Mouse (Mus musculus) cerebellum, postnatal 36 days (tissue): Measurements from ENCODE around the gene Hrh2.

Experiments used
- DNase-seq, 2 experiments: peaks; one replicate each; pipeline ENCODE4 v3.0.0; 2021 to 2022; ENCODE audit warnings: mixed read lengths in 2 of 2

The Hrh2 gene

DNA sequence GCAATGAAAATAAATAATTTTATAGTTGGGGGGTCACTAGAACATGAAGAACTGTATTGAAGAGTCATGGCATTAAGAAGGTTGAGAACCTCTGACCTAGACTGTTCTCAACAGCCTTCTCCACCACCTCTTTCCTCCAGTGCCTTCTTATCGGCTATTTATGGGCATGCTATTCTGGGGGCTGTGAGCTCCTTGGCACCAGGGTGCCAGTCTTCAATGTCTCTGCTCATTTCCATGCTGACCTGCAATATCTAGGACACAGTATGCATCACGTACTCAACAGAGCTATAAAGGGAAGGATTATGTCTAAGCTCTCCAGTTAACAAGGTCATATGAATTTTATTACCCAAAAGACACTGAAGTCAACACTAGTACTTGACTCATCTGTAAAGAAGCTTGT, 14.6 kb upstream of the Hrh2 start:
- DNase-seq = no peak

- no peak for DNase-seq
Observed at GRCm38 (mm10) chr13:54178647-54179046, 13.3 kb upstream of the Hrh2 start.

- DNase-seq = no peak
Observed at GRCm38 (mm10) chr13:54179971-54180370, 12.0 kb upstream of the Hrh2 start.

GRCm38 (mm10) chr13:54180461-54180860, 11.5 kb upstream of the Hrh2 start:
- no peak for DNase-seq

DNA sequence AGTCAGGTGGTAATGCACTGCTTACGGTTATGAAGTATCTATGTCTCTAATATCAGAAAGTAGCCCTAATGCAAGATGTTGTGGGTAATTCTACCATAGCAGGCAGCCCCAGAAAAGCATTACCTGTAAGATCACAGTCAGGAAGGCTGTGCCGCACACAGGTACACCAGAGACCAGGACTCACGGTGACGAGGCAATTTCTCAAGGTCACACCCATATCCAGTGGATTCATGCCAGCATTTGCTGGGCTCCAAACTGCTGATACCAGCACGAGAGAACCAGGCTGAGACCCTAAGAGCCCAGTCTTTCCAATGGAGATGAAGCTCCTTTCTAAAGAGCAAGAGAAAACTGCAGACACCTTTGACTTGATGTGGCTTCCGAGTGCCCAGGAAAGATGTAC, 10.6 kb upstream of the Hrh2 start:
- no peak for DNase-seq

DNA sequence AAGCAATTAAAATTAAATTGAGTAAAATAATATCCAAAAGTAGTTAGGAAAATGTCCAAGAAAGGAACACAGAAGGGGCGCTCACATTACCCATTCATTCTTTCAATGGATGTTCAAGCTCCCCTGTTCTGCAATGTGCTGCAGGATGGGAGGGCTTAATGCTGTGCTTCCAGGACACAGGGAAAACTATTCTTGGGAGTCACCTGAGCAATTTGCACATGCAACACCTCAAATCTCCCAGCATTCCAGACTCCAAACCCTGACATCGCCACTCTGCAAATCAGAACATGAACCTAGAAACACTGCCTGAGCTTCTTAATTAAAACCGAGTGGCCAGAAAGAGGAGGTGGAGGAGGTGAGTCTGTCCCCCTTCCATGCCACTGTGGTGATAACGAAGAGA, 10.0 kb upstream of the Hrh2 start:
- no peak for DNase-seq

GRCm38 (mm10) chr13:54186394-54186793, 5.5 kb upstream of the Hrh2 start:
- DNase-seq = no peak

- no peak for DNase-seq
Observed at GRCm38 (mm10) chr13:54188190-54188706, 3.7 kb upstream of the Hrh2 start.

DNA sequence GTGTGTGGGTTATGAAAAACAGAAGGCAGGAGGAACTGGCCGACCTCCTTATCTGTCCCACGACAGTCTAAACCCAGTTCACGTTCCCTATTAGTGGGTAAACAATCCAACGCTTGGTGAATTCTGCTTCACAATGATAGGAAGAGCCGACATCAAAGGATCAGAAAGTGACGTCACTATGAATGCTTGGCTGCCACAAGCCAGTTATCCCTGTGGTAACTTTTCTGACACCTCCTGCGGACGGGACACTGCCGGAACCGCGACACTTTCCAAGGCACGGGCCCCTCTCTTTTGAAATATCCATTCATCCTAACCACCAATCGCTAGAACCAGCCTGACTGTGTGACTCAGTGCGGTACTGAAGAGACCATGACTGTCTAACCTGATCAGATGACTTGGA, 2.0 kb upstream of the Hrh2 start:
- DNase-seq = peak in 1 of 2 experiments; percentile 21

DNA sequence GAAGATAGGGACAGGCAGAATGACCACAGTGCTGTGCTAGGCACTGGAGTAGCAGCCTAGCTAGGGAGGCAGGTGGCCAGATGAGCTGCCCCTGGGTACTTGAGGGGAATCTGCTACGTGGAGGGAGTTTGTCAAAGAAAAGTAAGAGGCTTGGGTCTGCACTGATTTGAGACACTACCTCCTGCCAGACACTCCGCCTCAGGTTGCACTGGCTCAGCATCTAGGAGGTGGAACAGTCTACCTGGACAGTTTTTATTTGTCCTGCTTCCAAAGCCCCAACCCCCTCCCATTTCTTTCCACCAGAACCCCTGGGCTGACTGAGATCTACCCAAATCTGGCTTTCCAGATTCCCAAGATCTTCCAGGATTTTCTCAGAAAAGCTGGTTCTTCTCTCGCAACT, 748 bp upstream of the Hrh2 start:
- no peak for DNase-seq

GRCm38 (mm10) chr13:54193580-54193979, 1.7 kb downstream of the Hrh2 start:
- DNase-seq = no peak

DNA sequence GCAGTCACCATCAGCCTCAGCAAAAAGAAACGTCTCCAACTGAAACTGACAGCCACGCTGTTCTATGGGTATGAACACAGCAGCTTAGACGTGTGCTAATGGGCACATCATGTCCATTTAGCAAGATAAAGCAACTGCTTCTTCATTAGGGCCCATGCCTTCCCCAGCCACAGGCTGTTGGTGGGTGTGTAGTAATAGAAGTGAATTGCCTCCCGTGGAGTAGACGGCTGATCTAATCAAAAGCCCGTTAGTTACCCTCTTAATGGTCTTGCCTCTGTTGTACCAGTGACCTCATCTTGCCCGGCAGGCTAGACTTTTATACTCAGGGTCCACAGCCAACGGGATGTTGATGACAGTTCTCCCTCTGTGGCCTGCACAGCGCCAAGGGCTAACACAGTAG, 7.1 kb downstream of the Hrh2 start:
- no peak for DNase-seq

DNA sequence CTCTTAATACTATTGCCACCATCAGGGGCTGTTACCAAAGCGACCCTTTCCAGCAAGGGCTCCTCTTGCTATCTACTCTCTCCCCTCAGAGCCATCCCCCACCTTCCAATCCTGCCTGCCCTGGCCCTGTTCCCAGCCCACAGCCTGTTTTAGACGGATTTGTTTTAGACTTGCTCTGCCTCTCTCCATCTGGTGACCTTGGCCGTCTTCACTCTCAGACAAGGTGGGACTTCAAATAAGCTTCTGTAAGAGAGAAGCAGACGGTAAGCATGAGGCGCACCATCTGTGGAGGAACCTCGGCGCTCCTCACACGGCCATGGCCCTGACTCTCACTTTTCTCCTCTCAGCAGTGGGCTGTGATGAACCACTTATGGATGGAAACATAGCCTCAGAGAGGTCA, 10.5 kb downstream of the Hrh2 start:
- DNase-seq = peak; percentile 67 to 72

- DNase-seq = no peak
Observed at GRCm38 (mm10) chr13:54203419-54203818, 11.5 kb downstream of the Hrh2 start.

- DNase-seq = no peak
Observed at GRCm38 (mm10) chr13:54205195-54205594, 13.3 kb downstream of the Hrh2 start.

DNA sequence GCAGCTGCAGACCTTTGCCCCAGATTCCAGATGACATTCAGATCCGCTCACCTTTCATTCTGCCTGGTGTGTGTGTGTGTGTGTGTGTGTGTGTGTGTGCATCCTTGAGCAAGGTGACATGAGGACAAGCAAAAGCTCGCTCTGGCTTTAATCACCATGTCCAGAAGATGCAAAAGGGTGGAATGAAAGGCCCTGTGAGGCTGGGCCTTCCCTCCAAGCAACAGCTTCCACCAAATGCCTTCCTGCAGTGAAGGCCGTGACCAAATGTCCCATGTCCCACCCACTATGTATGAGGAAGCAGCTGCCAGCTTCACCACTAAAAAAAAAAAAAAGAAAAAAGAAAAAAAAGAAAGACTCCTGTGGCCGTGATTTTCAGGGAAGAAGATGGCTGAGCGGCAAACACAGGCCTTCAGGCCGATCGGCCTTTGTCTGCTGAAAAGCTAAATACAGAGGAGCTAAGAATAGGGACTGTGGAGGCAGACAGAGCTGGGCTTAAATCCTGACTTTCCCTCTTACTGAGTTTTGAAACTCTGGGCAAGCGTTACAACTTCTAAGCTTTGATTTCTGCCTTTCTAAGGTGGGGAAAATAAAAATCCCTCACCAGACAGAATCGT, 14.3 kb downstream of the Hrh2 start:
- DNase-seq = no peak

DNA sequence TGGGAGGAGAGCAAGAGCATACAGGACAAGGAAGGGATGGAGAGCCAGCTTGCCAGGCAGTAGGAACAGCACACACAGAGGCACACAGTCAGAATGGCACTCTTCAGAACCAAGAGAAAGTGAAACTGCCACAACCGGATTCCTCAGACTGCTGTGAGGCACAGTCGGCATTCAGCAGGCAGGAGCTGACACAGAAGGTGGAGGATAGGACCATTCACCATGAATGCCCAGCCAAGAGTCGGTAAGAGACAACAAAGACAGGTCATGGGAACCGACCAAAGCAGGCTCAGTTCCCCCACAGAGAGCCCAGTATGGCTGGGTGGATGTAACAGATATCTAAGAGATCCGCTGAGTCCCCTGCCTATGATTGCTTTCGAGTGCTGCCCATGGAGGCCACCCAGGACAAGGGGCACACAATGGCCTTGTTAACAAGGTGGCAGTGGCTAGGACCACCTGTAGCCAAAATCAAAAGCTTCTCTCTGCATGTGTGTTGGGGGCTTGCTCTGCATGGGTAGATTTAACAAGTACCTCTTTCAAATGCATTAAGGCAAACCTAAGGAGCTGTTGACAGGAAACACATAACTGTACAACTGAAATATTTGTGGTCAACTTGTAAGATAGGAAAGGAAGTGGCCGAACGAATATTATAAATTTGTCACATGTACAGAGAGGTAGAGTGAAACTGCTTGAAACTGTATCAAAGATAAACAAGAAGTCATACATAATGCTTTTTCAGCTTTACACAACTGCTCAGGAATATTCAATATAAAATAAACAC, 17.7 kb downstream of the Hrh2 start:
- no peak for DNase-seq

GRCm38 (mm10) chr13:54211528-54212488, 19.9 kb downstream of the Hrh2 start:
- no peak for DNase-seq

DNA sequence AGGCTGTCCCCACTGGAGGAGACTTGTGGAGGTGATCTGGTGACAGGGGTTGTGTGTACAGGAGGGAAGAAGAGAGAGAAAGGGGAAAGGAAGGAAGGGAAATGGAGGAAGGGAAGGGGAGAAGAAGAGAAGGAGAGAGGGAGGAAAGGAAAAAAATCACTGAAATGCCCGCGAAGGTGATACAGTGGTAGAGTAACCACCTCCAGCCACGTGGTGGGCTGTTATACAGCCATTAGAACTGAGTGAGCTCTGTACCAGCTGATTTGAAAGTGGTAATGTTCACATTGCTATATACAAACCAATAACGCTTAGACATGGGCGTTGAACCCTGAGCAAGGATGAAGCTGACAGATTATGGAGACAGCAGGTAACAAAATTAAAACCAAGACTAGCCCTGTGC, 20.6 kb downstream of the Hrh2 start:
- no peak for DNase-seq

GRCm38 (mm10) chr13:54215266-54215665, 23.3 kb downstream of the Hrh2 start:
- no peak for DNase-seq

DNA sequence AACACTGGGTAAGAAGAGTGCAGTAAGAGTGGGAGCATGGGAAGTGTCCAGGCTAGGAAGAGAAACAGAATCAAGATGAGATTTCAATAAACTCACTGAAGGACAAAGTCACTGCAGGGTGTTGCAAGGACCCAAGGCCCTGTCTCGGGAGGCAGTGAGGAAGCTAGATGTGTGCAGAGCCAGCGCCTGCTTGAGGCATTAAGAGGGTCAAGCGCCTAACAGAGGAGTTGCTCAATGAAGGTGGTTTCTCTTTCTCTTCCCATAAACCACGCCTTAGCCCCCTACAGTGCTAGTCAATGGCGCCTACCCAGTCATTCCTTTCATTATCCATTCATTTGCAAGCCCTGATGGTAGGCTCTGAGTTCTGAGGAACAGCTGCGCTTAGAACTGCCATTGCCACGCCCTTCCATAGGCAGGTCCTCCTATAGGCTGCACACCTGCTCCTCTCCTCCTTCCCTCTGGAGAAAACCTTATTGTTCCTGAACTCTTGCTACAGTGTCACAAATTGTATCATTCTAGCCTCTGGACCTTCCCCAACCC, 23.9 kb downstream of the Hrh2 start:
- no peak for DNase-seq

GRCm38 (mm10) chr13:54218341-54218740, 26.4 kb downstream of the Hrh2 start:
- DNase-seq = no peak

- DNase-seq = no peak
Observed at GRCm38 (mm10) chr13:54221631-54222179, 29.8 kb downstream of the Hrh2 start.
